Mouse (Mus musculus) spleen, adult 2 months (tissue): ENCODE measurements around the gene Efl1. TPM values are rescaled to one million over a fixed set of nuclear protein-coding genes. Genes with fewer than 3 reads are reported as not detected.
"Not testable (repeated sequence)": the region's sequence is repeated elsewhere in the genome, so short reads cannot be mapped to it uniquely, and the experiment has no call there.

ENCODE experiments used
- DNase-seq, 2 experiments: peaks; one replicate each; pipeline versions ENCODE4 v3.0.0 to v3.0.0-alpha.2; 2012 to 2021; ENCODE audit warnings: low spot score in 2 of 2, low read depth in 1 of 2
- H3K27ac ChIP-seq: fragments of 200-500 bp; 2 replicates; pipeline ENCODE4 v1.5.1; 2012; ENCODE audit warnings: low read length, inconsistent platforms; ENCODE audit not compliant: insufficient read depth
- H3K27me3 ChIP-seq: fragments of 200-500 bp; 2 replicates; pipeline ENCODE4 v1.6.1; 2012; ENCODE audit warnings: mild to moderate bottlenecking, moderate library complexity, low read length, inconsistent platforms; ENCODE audit not compliant: control insufficient read depth, insufficient read depth
- H3K36me3 ChIP-seq: fragments of 200-500 bp; 2 replicates; pipeline ENCODE4 v1.6.1; 2012; ENCODE audit warnings: mild to moderate bottlenecking, low read length, inconsistent platforms; ENCODE audit not compliant: control insufficient read depth, insufficient read depth
- H3K4me1 ChIP-seq: fragments of 200-500 bp; 2 replicates; pipeline ENCODE4 v1.6.1; 2011; ENCODE audit warnings: inconsistent platforms; ENCODE audit not compliant: control insufficient read depth, insufficient read depth, insufficient read length
- H3K4me3 ChIP-seq: fragments of 200-500 bp; 2 replicates; pipeline ENCODE4 v1.5.1; 2011; ENCODE audit warnings: mild to moderate bottlenecking, inconsistent platforms; ENCODE audit not compliant: insufficient read depth, insufficient read length; ENCODE audit errors: extremely low read depth
- CTCF ChIP-seq: fragments of 200-500 bp; IDR thresholded peaks from 2 replicates; pipeline ENCODE4 v1.5.1; 2011; ENCODE audit warnings: mild to moderate bottlenecking, inconsistent platforms; ENCODE audit not compliant: insufficient read depth, insufficient read length, insufficient replicate concordance; ENCODE audit errors: extremely low read depth
- POLR2A ChIP-seq: fragments of 200-500 bp; IDR thresholded peaks from 2 replicates; pipeline ENCODE4 v1.6.1; 2011; ENCODE audit warnings: low read depth, low read length, inconsistent platforms
- WGBS: fragments of 180-500 bp; shearing (Covaris S2); methylation state at CpG from one replicate; pipeline ENCODE4 v1.1.7; 2018; 5-methylcytosine and 5-hydroxymethylcytosine counted together
- polyA plus RNA-seq: library from polyadenylated mRNA; depleted of rRNA; stranded (reverse); fragments of >200 nt; gene quantifications from 2 replicates; pipeline ENCODE4 v1.2.3, GENCODE M21; 2012

Gene Efl1
- polyA plus RNA-seq, 1 experiment = 3.0 TPM

GRCm38 (mm10) chr7:82725006-82725636 is 76.7 kb downstream of the Efl1 start:
- DNase-seq = no peak
- Histone ChIP-seq H3K4me3 (no peak overlapping the region), H3K27ac (no peak overlapping the region), H3K27me3 (no peaks in the 10 kb centered on the region), H3K4me1 (no peaks in the 10 kb centered on the region), H3K36me3 (no peaks in the 10 kb centered on the region)
- TF ChIP-seq CTCF (no peak), POLR2A (no peak)
- WGBS = 93% methylated on average over 5 of the region's 5 CpGs

- DNase-seq = no peak
- no peak overlapping the region for H3K4me3 ChIP-seq
- H3K4me1 ChIP-seq = no peaks in the 10 kb centered on the region
- no peaks in the 10 kb centered on the region for H3K36me3 ChIP-seq
- no peak overlapping the region for H3K27ac ChIP-seq
- no peaks in the 10 kb centered on the region for H3K27me3 ChIP-seq
- WGBS = 94% methylated on average over 14 of the region's 14 CpGs
- TF ChIP-seq POLR2A (no peak), CTCF (no peak)
Observed at GRCm38 (mm10) chr7:82725741-82726450, 77.5 kb downstream of the Efl1 start.

GRCm38 (mm10) chr7:82727066-82727465 is 78.7 kb downstream of the Efl1 start:
- Histone ChIP-seq H3K27me3 (no peaks in the 10 kb centered on the region), H3K4me1 (no peaks in the 10 kb centered on the region), H3K4me3 (no peak overlapping the region), H3K27ac (no peak overlapping the region), H3K36me3 (no peaks in the 10 kb centered on the region)
- no peak for TF ChIP-seq POLR2A
- no peak for TF ChIP-seq CTCF
- WGBS = 97% methylated on average over 5 of the region's 5 CpGs
- no peak for DNase-seq

- H3K4me3 ChIP-seq, H3K36me3 ChIP-seq, H3K27ac ChIP-seq, H3K4me1 ChIP-seq, DNase-seq, H3K27me3 ChIP-seq: not testable (repeated sequence)
- WGBS = 96% methylated on average over 7 of the region's 8 CpGs
Observed at GRCm38 (mm10) chr7:82729009-82729408, 80.6 kb downstream of the Efl1 start.

GRCm38 (mm10) chr7:82733118-82733517 is 84.7 kb downstream of the Efl1 start:
- H3K27me3 ChIP-seq = no peaks in the 10 kb centered on the region
- no peaks in the 10 kb centered on the region for H3K4me1 ChIP-seq
- no peak for DNase-seq
- no peak for TF ChIP-seq CTCF
- no peak for TF ChIP-seq POLR2A
- no peak overlapping the region for H3K4me3 ChIP-seq
- no peak overlapping the region for H3K27ac ChIP-seq
- WGBS = 93% methylated on average over 5 of the region's 5 CpGs
- H3K36me3 ChIP-seq = 0 out of 2 replicates have a peak, but pooled peaks cover 3% of the 10 kb centered on the region

- DNase-seq = no peak
- WGBS = 86% methylated on average over 6 of the region's 6 CpGs
- Histone ChIP-seq H3K36me3 (0 out of 2 replicates have a peak, but pooled peaks cover 3% of the 10 kb centered on the region), H3K4me3 (no peak overlapping the region), H3K27me3 (no peaks in the 10 kb centered on the region), H3K27ac (no peak overlapping the region), H3K4me1 (no peaks in the 10 kb centered on the region)
- TF ChIP-seq POLR2A (no peak), CTCF (no peak)
Observed at GRCm38 (mm10) chr7:82733995-82734394, 85.6 kb downstream of the Efl1 start.
